Mouse (Mus musculus) embryonic fibroblast, embryonic 13.5 days (primary cell): ENCODE data around the gene Gm48551.

ENCODE experiments used
- CTCF ChIP-seq: IDR thresholded peaks from 2 replicates; pipeline ENCODE4 v1.5.1; 2011; ENCODE audit warnings: mild to moderate bottlenecking, control low read depth, low read length, moderate library complexity, borderline replicate concordance; ENCODE audit not compliant: insufficient read depth
- POLR2A ChIP-seq: IDR thresholded peaks from 2 replicates; pipeline ENCODE4 v1.6.1; 2011; ENCODE audit warnings: low read depth, mild to moderate bottlenecking, control low read depth, low read length, moderate library complexity

DNA sequence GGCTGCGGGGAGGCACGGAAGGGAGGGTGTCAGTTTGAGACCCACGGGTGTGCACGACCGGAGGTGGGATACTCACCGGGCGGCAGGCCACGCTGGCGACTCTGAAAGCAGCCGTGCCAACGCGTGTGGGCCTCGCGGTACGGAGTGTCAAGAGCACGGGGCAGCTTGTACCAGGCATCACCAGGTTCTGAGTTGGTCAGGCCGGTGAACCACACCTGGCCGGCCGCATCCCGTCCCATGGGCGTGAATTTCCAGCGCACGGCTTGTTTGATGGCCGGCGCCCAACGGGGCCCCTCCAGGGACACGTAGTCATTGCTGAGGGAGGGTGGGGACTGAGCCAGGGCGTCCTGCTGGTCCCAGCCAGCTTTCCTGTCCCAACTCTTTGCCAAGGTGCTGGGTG is 19.6 kb upstream of the Gm48551 start:
- no peak for TF ChIP-seq POLR2A
- no peak for TF ChIP-seq CTCF
